Mouse (Mus musculus) liver (tissue): Measurements from ENCODE around the gene Itih5.

Source experiments
- DNase-seq: peaks from one replicate; pipeline ENCODE4 v3.0.0-alpha.2; 2020; ENCODE audit warnings: mixed read lengths

Itih5 gene

DNA sequence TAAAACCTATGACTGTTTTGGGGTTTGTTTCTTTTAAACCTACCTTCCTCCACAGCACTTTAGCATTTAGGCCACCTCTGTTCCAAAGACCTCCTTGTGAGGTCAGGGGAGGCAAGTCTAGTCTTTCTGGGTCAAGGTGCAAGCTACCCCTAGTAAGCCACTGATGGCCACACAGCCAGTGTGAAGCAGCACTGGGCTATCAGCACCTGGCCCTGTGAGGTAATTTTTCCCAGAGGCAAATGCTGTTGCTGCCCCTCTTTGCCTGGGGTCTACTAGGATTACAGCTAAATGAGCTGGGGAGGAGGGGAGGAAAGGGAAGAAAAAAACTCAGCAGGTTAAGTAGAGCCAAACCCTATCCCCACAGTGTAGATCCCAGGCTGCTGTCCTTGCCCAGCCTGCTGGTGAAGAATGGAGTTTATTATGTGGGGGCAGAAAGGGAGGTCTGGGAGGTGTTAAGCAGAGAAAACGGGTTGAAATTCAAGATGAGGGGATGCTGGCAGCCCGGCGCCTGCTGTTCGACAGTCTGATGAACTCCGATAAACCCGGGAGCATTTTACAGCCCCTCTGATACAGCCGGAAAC is 110.6 kb downstream of the Itih5 start:
- no peak for DNase-seq

- no peak for DNase-seq
These were observed 112.5 kb downstream of the Itih5 start for GRCm38 (mm10) chr2:10265881-10266280.

DNA sequence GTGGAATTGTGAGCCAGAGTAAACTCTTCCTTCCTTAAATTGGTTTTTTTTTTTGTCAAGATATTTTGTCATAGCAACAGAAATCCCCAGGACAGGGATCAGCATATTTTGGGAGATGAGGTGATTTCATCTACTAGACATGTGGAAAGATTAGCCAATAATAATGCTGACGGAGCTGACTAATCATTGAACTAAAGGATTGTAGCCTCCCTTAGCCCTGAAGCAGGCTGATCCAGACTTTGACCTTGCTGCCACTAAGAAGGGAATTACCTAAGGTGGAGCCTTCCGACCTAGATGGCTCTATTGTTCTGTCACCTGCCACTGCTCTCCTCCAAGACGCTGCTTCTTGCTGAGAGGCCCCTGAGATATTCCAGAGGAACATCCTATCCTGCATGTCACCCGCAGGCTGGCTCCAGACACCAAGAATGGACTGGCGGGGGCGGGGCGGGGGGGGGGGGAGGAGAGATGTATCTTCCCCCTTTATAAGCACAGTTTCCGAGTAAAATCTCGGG is 119.3 kb downstream of the Itih5 start:
- no peak for DNase-seq

DNA sequence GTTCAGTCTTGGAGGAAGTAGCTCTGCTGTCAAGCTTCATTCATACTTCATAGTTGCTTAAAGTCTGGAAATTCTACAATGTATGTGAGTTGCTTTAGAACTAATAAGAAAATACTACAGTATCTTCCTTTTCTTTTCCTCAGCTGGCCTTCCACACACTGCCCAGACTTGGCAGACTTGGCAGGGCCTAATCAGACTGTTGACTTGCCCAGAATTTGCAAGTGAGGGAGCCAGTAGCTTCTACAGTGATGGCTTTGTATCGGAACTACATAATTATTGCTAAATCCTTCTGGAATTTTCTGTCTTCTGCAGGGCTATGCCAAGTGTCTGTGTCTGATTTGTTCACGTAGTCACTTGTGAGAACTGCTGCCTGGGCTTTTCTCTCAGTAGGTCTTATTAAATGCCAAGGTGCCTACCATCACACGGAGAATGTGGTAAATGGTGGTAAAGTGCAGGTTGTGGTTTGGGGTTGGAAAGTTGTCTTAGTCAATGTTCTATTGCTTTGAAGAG is 120.2 kb downstream of the Itih5 start:
- DNase-seq = no peak

GRCm38 (mm10) chr2:10276194-10276593 is 122.8 kb downstream of the Itih5 start:
- DNase-seq = peak; percentile 33

DNA sequence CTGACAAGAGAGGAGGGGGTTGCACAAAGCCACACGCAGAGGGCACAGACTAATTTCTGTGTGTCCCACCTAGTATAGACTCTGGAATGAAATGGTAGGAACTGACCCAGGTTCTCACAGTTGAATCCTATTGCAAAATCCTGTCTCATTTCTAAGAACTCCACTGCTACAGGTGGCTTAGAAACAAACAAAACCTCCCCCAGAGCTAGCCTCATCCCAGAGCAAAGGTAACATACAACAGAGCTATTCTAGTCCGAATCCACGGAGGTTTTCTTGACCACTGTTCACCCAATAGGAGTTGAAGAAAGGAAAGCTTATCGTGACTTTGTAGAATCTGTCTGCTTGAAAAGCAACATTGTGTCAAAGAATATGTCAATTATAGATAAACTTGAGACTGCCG is 130.3 kb downstream of the Itih5 start:
- no peak for DNase-seq

GRCm38 (mm10) chr2:10284636-10285270 is 131.4 kb downstream of the Itih5 start:
- peak; percentile 38 for DNase-seq

DNA sequence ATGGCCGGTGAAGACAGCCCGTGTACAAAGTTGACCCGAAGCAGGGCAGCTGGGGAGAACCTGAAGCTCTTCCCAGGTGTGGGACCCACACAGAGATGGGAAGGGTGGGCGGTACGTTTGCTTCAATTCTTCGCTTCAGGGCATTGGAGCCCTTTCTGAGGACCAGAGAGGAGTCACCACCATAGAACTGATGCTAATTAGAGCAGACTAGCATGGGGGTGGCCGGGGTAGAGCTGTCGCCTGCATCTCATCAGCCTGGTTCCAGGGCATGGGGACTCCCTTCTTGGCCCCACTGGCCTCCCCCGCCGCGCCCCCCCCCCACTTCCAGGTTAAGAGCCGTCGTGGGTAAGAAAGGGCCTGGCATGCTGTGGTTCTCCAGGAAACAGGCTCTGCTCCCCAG is 132.6 kb downstream of the Itih5 start:
- DNase-seq = no peak

DNA sequence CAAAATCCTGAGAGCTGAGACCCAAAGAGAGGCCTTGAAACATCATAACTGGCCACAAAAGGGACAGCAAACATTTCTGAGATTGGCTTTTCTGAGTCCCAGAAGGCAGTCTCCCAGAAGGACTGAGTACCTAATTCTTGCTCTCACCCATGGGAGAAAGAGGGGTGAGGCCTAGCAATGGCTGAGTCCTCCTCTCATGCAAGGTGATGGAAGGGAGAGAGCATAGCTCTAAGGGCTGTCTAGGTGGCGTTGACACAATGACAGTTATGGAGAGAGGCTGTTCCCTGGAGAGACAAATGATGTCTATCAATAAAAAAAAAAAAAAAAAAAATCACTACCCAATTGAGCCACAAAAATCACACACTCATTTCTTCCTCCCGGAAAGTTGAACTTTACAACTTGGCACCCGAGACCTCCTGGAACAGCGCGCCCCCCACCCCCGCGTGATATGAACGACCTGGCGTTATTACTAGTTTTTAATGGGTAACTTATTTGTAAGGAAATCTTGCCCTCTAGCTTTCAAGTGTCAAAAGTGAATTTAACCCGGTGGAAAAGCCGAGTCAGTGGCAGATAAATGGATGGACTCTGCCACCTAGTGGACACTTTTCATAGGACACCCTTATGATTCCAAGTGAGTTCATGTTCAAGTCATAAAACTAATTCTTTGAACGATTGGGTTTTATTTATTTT is 134.9 kb downstream of the Itih5 start:
- DNase-seq = peak; percentile 46

DNA sequence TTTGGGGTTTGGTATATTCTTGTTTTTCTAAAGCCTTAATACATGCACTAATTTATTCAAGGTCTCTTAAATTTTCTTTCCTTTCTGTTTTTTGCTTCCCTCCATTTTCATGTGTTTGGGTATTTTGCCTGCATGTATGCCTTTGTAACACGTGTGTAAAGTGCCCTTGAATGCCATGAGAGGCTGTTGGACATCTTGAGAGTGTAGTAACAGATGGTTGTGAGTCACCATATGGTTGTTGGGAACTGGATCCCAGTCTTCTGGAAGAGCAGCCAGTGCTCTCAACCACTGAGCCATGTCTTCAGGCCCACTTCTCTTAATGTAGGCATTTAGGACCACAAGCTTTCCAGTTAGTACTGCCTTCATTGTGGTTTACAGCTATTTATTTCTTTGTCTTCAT is 135.5 kb downstream of the Itih5 start:
- no peak for DNase-seq

GRCm38 (mm10) chr2:10290115-10290514 is 136.7 kb downstream of the Itih5 start:
- DNase-seq = no peak

GRCm38 (mm10) chr2:10293556-10294206 is 140.3 kb downstream of the Itih5 start:
- no peak for DNase-seq

- peak; percentile 22 for DNase-seq
These were observed 142.5 kb downstream of the Itih5 start for GRCm38 (mm10) chr2:10295908-10296307.

DNA sequence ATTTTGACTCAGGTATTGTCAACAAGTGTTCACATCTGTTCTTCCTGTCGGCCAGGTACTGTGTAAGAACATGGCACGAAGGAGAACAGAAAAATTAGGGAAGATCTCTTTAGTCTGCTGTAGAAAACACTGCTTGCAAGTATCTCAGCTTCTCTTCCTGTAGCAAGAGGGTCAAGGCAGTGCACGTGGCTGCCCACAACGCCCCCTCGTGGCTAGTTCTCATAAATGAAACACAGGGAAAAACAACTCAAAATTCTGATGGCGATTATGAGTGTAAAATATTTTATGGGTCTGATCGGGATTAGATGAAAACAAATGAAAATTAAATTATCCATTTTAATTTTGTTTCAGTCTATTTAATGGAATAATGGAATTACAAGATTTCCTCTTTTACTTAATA is 146.9 kb downstream of the Itih5 start:
- peak; percentile 33 for DNase-seq

GRCm38 (mm10) chr2:10300771-10301170 is 147.4 kb downstream of the Itih5 start:
- peak; percentile 59 for DNase-seq

- no peak for DNase-seq
These were observed 148.0 kb downstream of the Itih5 start for GRCm38 (mm10) chr2:10301391-10301790.

- no peak for DNase-seq
These were observed 148.6 kb downstream of the Itih5 start for GRCm38 (mm10) chr2:10301997-10302396.

GRCm38 (mm10) chr2:10304911-10305310 is 151.5 kb downstream of the Itih5 start:
- no peak for DNase-seq
